In the genomic region with DNA sequence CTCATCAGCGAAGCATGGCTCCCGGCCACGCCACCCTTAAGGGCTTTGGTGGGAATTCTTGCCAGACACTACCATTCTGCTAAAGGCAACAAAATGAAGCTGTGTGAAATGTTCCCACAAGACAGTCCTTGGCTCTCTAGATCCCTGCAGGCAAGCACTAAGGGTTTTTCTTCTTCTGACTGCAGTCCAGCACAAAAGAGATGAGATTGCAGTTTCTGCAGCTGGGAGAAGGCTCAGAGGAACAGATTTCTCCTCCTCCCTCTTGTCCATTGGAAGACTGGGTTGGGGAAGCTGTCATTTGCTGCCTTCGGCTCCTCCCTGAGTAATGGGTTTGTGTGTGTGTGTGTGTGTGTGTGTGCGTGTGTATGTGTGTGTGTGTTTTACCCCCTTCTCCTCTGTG, we compare ENCODE assay signal across 14 mouse cellular contexts.
DNase-seq lines count a peak whose midpoint lies in the region; ATAC-seq and TF ChIP-seq lines count a peak whose summit lies in the region.
"Had no signal": no experiment of that assay in that cellular context is flagged by ENCODE, and none has a peak within 500 bp of the region (broad histone marks: within the 10 kb centered on the region; RNA-seq: fewer than 3 reads in every experiment).

No protein-coding gene starts in this region.

- no peaks in the 10 kb centered on the region for H3K27me3 ChIP-seq in hindbrain, embryonic 13.5 days
- no peaks in the 10 kb centered on the region for H3K27me3 ChIP-seq in hindbrain, embryonic 10.5 days (ENCODE audit: insufficient read depth, poor library complexity, severe bottlenecking)
- H3K27me3 ChIP-seq: embryonic facial prominence, embryonic 13.5 days; heart, embryonic 13.5 days; megakaryocyte, embryonic 14.5 days had no signal

- H3K9me3 ChIP-seq in hindbrain, embryonic 13.5 days: no peaks in the 10 kb centered on the region
- no peaks in the 10 kb centered on the region for H3K9me3 ChIP-seq in hindbrain, embryonic 10.5 days
- H3K9me3 ChIP-seq: embryonic facial prominence, embryonic 13.5 days; heart, embryonic 13.5 days had no signal

- H3K36me3 ChIP-seq in hindbrain, embryonic 13.5 days: no peaks in the 10 kb centered on the region
- H3K36me3 ChIP-seq in hindbrain, embryonic 10.5 days: no peaks in the 10 kb centered on the region
- H3K36me3 ChIP-seq: embryonic facial prominence, embryonic 13.5 days; heart, embryonic 13.5 days had no signal

- no peak for TF ChIP-seq CTCF in left cerebral cortex, adult 2 months (IDR thresholded peaks at IDR 0.05)

- DNase-seq in hindbrain, embryonic 10.5 days (ENCODE audit: low spot score): no peak
- DNase-seq in adipocyte (ENCODE audit: low spot score): peak; percentile 63
- peak; percentile 52 for DNase-seq in fibroblast of lung, adult 2 months (ENCODE audit: low read depth)
- no peak for DNase-seq in left cerebral cortex, adult 2 months (ENCODE audit: extremely low spot score in 1 of 2, low spot score in 2 of 2)
- DNase-seq in embryo, embryonic 10 days (ENCODE audit: low spot score): no peak
- DNase-seq in testis, postnatal 14 days (ENCODE audit: low spot score): no peak
- DNase-seq in lung, postnatal 25 days (ENCODE audit: low spot score): no peak
- DNase-seq: kidney, adult 8-10 months; liver, postnatal 0 days; thymus, postnatal 14 days had no signal

- H3K4me1 ChIP-seq in hindbrain, embryonic 13.5 days (replicated peaks): peaks cover 22% of the 10 kb centered on the region
- peaks cover 9% of the 10 kb centered on the region for H3K4me1 ChIP-seq in hindbrain, embryonic 10.5 days (replicated peaks)
- H3K4me1 ChIP-seq: embryonic facial prominence, embryonic 13.5 days; megakaryocyte, embryonic 14.5 days had no signal

- 77% methylated on average over 5 of the region's 5 CpGs for WGBS in hindbrain, embryonic 13.5 days
- WGBS in hindbrain, embryonic 10.5 days: 86% methylated on average over 5 of the region's 5 CpGs

- no peak overlapping the region for H3K4me3 ChIP-seq in hindbrain, embryonic 13.5 days
- no peak overlapping the region for H3K4me3 ChIP-seq in hindbrain, embryonic 10.5 days
- no peak overlapping the region; the same call in 1 of the 2 replicates for H3K4me3 ChIP-seq in left cerebral cortex, adult 2 months
- H3K4me3 ChIP-seq: embryonic facial prominence, embryonic 13.5 days; heart, embryonic 13.5 days; megakaryocyte, embryonic 14.5 days had no signal

- ATAC-seq in hindbrain, embryonic 13.5 days (ENCODE audit: low FRiP score): no peak
- ATAC-seq: liver, postnatal 0 days had no signal

- intact Hi-C loops in left cerebral cortex, adult 2 months (cut with DNase I): loop anchor here (5.0 kb wide), 2 partner anchors 53 to 88 kb away; no protein-coding TSS in a partner anchor

- H3K4me2 ChIP-seq in hindbrain, embryonic 13.5 days: no peak overlapping the region
- H3K4me2 ChIP-seq: embryonic facial prominence, embryonic 13.5 days; heart, embryonic 13.5 days had no signal

- H3K9ac ChIP-seq in hindbrain, embryonic 13.5 days: no peak overlapping the region
- H3K9ac ChIP-seq: embryonic facial prominence, embryonic 13.5 days; heart, embryonic 13.5 days; liver, postnatal 0 days had no signal

- H3K27ac ChIP-seq in hindbrain, embryonic 13.5 days: peak overlapping the region; percentile 70
- H3K27ac ChIP-seq in hindbrain, embryonic 10.5 days: no peak overlapping the region
- H3K27ac ChIP-seq in left cerebral cortex, adult 2 months: peak overlapping the region; percentile 87
- H3K27ac ChIP-seq: embryonic facial prominence, embryonic 13.5 days; heart, embryonic 13.5 days had no signal

Comparison
In these comparisons a context has a peak if more than half of its experiments do, and no peak if none do; other contexts are left out.
1. DNase-seq: peak in adipocyte (single experiment) and fibroblast of lung, adult 2 months (single experiment); none in hindbrain, embryonic 10.5 days (single experiment), left cerebral cortex, adult 2 months (0 of 2), embryo, embryonic 10 days (single experiment), testis, postnatal 14 days (single experiment) and lung, postnatal 25 days (single experiment).